Comparison of ENCODE assay signal across 13 mouse cellular contexts in genomic region chr1:153309310-153309709, GRCm38 (mm10). TPM values are rescaled to one million over a fixed set of nuclear protein-coding genes. Genes with fewer than 3 reads are reported as not detected.
DNase-seq lines count a peak whose midpoint lies in the region; ATAC-seq and TF ChIP-seq lines count a peak whose summit lies in the region.
"Had no signal": no experiment of that assay in that cellular context is flagged by ENCODE, and none has a peak within 500 bp of the region (broad histone marks: within the 10 kb centered on the region; RNA-seq: fewer than 3 reads in every experiment).

No protein-coding gene starts in this region.

- WGBS in heart, embryonic 16.5 days: 58% methylated on average over 4 of the region's 4 CpGs
- WGBS in lung, embryonic 14.5 days: 54% methylated on average over 4 of the region's 4 CpGs
- WGBS in embryonic facial prominence, embryonic 15.5 days: 45% methylated on average over 4 of the region's 4 CpGs
- WGBS in neural tube, embryonic 15.5 days: 79% methylated on average over 4 of the region's 4 CpGs

- no peaks in the 10 kb centered on the region for H3K27me3 ChIP-seq in heart, embryonic 16.5 days (ENCODE audit: control insufficient read depth, insufficient read depth, low read length)
- no peaks in the 10 kb centered on the region for H3K27me3 ChIP-seq in lung, embryonic 14.5 days (ENCODE audit: insufficient read depth, low read length)
- H3K27me3 ChIP-seq in embryonic facial prominence, embryonic 15.5 days: no peaks in the 10 kb centered on the region
- H3K27me3 ChIP-seq in neural tube, embryonic 15.5 days (replicated peaks): no peaks in the 10 kb centered on the region
- H3K27me3 ChIP-seq: CH12.LX; forebrain, embryonic 12.5 days; Patski had no signal

- no peak for TF ChIP-seq CTCF in lung, embryonic 14.5 days (IDR thresholded peaks at IDR 0.05; ENCODE audit: low read depth)

- no peak for DNase-seq in heart, adult 8-10 months (ENCODE audit: low spot score)
- DNase-seq in lung, embryonic 14.5 days: no peak
- DNase-seq in lung, postnatal 4 days: no peak
- DNase-seq in adrenal gland, adult 18-20 months (ENCODE audit: low spot score in 2 of 2): no peak
- DNase-seq: cerebellum, adult 9-11 months; kidney, postnatal 10 days had no signal

- peak overlapping the region; percentile 44; the same call in 1 of the 2 replicates for H3K4me2 ChIP-seq in heart, embryonic 16.5 days (ENCODE audit: low read depth, low read length)
- no peak overlapping the region for H3K4me2 ChIP-seq in lung, embryonic 14.5 days
- 0 out of 2 replicates have a peak overlapping the region, but pooled peaks have one; percentile 31 for H3K4me2 ChIP-seq in embryonic facial prominence, embryonic 15.5 days (replicated peaks)
- no peak overlapping the region for H3K4me2 ChIP-seq in neural tube, embryonic 15.5 days
- H3K4me2 ChIP-seq: forebrain, embryonic 12.5 days had no signal

- H3K9ac ChIP-seq in heart, embryonic 16.5 days (ENCODE audit: low read length): peak overlapping the region; percentile 20; the same call in 1 of the 2 replicates
- no peak overlapping the region for H3K9ac ChIP-seq in lung, embryonic 14.5 days
- H3K9ac ChIP-seq in embryonic facial prominence, embryonic 15.5 days: no peak overlapping the region
- H3K9ac ChIP-seq in neural tube, embryonic 15.5 days (replicated peaks): no peak overlapping the region
- H3K9ac ChIP-seq: forebrain, embryonic 12.5 days had no signal

- H3K4me3 ChIP-seq in heart, embryonic 16.5 days (ENCODE audit: low read length): no peak overlapping the region
- H3K4me3 ChIP-seq in lung, embryonic 14.5 days (ENCODE audit: low read depth, low read length): no peak overlapping the region
- H3K4me3 ChIP-seq in embryonic facial prominence, embryonic 15.5 days (replicated peaks): no peak overlapping the region
- H3K4me3 ChIP-seq in neural tube, embryonic 15.5 days (replicated peaks): no peak overlapping the region
- H3K4me3 ChIP-seq: forebrain, embryonic 12.5 days; myocyte had no signal

- H3K9me3 ChIP-seq in heart, embryonic 16.5 days (replicated peaks; ENCODE audit: control insufficient read depth, low read length): no peaks in the 10 kb centered on the region
- H3K9me3 ChIP-seq in lung, embryonic 14.5 days (ENCODE audit: low read depth, low read length): no peaks in the 10 kb centered on the region
- H3K9me3 ChIP-seq in embryonic facial prominence, embryonic 15.5 days (replicated peaks): no peaks in the 10 kb centered on the region
- no peaks in the 10 kb centered on the region for H3K9me3 ChIP-seq in neural tube, embryonic 15.5 days (replicated peaks)
- H3K9me3 ChIP-seq: forebrain, embryonic 12.5 days had no signal

- H3K27ac ChIP-seq in heart, embryonic 16.5 days (ENCODE audit: low read length): peak overlapping the region; percentile 86
- peak overlapping the region; percentile 81; the same call in 1 of the 2 replicates for H3K27ac ChIP-seq in lung, embryonic 14.5 days (ENCODE audit: low read depth)
- peak overlapping the region; percentile 82 for H3K27ac ChIP-seq in embryonic facial prominence, embryonic 15.5 days (replicated peaks)
- H3K27ac ChIP-seq in neural tube, embryonic 15.5 days (replicated peaks): peak overlapping the region; percentile 72; the same call in 1 of the 2 replicates

- H3K36me3 ChIP-seq in heart, embryonic 16.5 days (ENCODE audit: control insufficient read depth, insufficient read depth): peaks cover 4% of the 10 kb centered on the region
- peaks cover 5% of the 10 kb centered on the region for H3K36me3 ChIP-seq in lung, embryonic 14.5 days (ENCODE audit: insufficient read depth)
- H3K36me3 ChIP-seq in embryonic facial prominence, embryonic 15.5 days: no peaks in the 10 kb centered on the region; the same call in 1 of the 2 replicates
- no peaks in the 10 kb centered on the region for H3K36me3 ChIP-seq in neural tube, embryonic 15.5 days
- H3K36me3 ChIP-seq: forebrain, embryonic 12.5 days had no signal

- ATAC-seq in heart, embryonic 16.5 days (replicated peaks; ENCODE audit: extremely low read depth, insufficient read depth, low FRiP score): no peak
- no peak for ATAC-seq in lung, embryonic 14.5 days (ENCODE audit: insufficient read depth)
- ATAC-seq in embryonic facial prominence, embryonic 15.5 days (ENCODE audit: insufficient number of reproducible peaks, low FRiP score, low TSS enrichment, low read depth): no peak; the same call in 1 of the 2 replicates
- no peak for ATAC-seq in neural tube, embryonic 15.5 days (ENCODE audit: low FRiP score)
- ATAC-seq: Patski had no signal

- H3K4me1 ChIP-seq in heart, embryonic 16.5 days (ENCODE audit: control insufficient read depth, insufficient read depth, low read length): peaks cover 40% of the 10 kb centered on the region
- peaks cover 25% of the 10 kb centered on the region for H3K4me1 ChIP-seq in lung, embryonic 14.5 days (ENCODE audit: insufficient read depth)
- peaks cover 27% of the 10 kb centered on the region for H3K4me1 ChIP-seq in embryonic facial prominence, embryonic 15.5 days
- H3K4me1 ChIP-seq in neural tube, embryonic 15.5 days: peaks cover 23% of the 10 kb centered on the region

RNA-seq across cellular contexts. Expression of gene Lamc1, which starts 23.3 kb away (rescaled TPM):
- 73.8 and 85.3 TPM in 2 replicates for polyA plus RNA-seq in heart, embryonic 16.5 days (2015; fragmentation: Nextera tagmentation; extraction: Ambion mirVana)
- 100 to 1,000 TPM in 2 of 4 experiments, 10 to 100 TPM in 2; 83.2 to 109 (median 98.8) TPM for total RNA-seq in heart, adult 8-10 months (2022)
- polyA plus RNA-seq in lung, embryonic 14.5 days (2014; fragmentation: Nextera tagmentation; extraction: Ambion mirVana): 183 and 193 TPM in 2 replicates
- polyA plus RNA-seq in embryonic facial prominence, embryonic 15.5 days (2015; fragmentation: Nextera tagmentation; extraction: Ambion mirVana): 48.4 and 54.2 TPM in 2 replicates
- 17.1 and 22.8 TPM in 2 replicates for polyA plus RNA-seq in neural tube, embryonic 15.5 days (2015; fragmentation: Nextera tagmentation; extraction: Ambion mirVana)
- total RNA-seq in adrenal gland, adult 18-20 months (2021): 10 to 100 TPM; 54.5 to 66.2 TPM

Comparison
In these comparisons a context has a peak if more than half of its experiments do, and no peak if none do; other contexts are left out.
1. H3K4me2 ChIP-seq: peak in heart, embryonic 16.5 days (single experiment) and embryonic facial prominence, embryonic 15.5 days (single experiment); none in lung, embryonic 14.5 days (single experiment) and neural tube, embryonic 15.5 days (single experiment).
2. Peak in every context shown above with its lines, with median percentiles within 50 percentile points of each other: H3K27ac ChIP-seq.